ENCODE assay signal across 10 mouse cellular contexts in the genomic region with DNA sequence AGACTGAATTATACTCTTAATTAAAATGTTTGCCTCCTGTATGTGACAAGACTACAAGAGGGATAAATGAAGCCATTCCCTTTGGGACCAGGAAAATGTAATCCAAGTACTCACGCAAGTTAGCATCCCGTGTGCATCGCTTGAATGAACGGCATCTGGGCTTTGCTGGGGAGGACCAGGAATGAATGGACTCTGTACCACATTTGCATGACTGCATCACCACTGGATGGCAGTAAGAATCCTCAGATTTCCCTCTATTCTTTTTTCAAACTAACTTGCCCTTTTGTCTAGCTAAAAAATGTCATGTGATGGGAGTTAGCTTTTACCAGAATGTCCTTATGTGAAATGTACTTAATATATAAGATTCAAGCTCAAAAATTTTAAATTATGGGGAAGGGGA. TPM values are rescaled to one million over a fixed set of nuclear protein-coding genes. Genes with fewer than 3 reads are reported as not detected.
A peak's percentile ranks its signal among the peaks of the same experiment; 100 is the strongest.
DNase-seq lines count a peak whose midpoint lies in the region; ATAC-seq and TF ChIP-seq lines count a peak whose summit lies in the region.
"Had no signal": no experiment of that assay in that cellular context is flagged by ENCODE, and none has a peak within 500 bp of the region (broad histone marks: within the 10 kb centered on the region; RNA-seq: fewer than 3 reads in every experiment).

No protein-coding gene starts in this region.

- no peak overlapping the region for H3K9ac ChIP-seq in heart, postnatal 0 days (replicated peaks; ENCODE audit: low read depth, low read length)
- no peak overlapping the region for H3K9ac ChIP-seq in midbrain, embryonic 15.5 days
- no peak overlapping the region for H3K9ac ChIP-seq in midbrain, embryonic 16.5 days (ENCODE audit: low read depth, low read length)
- H3K9ac ChIP-seq: liver, embryonic 15.5 days; neural tube, embryonic 15.5 days had no signal

- no peaks in the 10 kb centered on the region for H3K4me1 ChIP-seq in heart, postnatal 0 days (ENCODE audit: control insufficient read depth, insufficient read depth)
- H3K4me1 ChIP-seq in heart, embryonic 10.5 days = no peaks in the 10 kb centered on the region
- no peaks in the 10 kb centered on the region for H3K4me1 ChIP-seq in midbrain, embryonic 15.5 days
- H3K4me1 ChIP-seq in midbrain, embryonic 16.5 days (ENCODE audit: control insufficient read depth, insufficient read depth, low read length) = no peaks in the 10 kb centered on the region
- H3K4me1 ChIP-seq in thymus, adult 2 months (replicated peaks; ENCODE audit: control insufficient read depth, insufficient read depth, low read length) = no peaks in the 10 kb centered on the region
- H3K4me1 ChIP-seq: liver, embryonic 15.5 days; neural tube, embryonic 15.5 days had no signal

- no peak overlapping the region for H3K27ac ChIP-seq in heart, postnatal 0 days (ENCODE audit: low read depth)
- H3K27ac ChIP-seq in heart, embryonic 10.5 days = no peak overlapping the region
- no peak overlapping the region for H3K27ac ChIP-seq in midbrain, embryonic 15.5 days
- H3K27ac ChIP-seq in midbrain, embryonic 16.5 days (ENCODE audit: low read length) = no peak overlapping the region
- H3K27ac ChIP-seq in thymus, adult 2 months (ENCODE audit: control insufficient read depth, insufficient read depth, low read length) = no peak overlapping the region
- H3K27ac ChIP-seq: liver, embryonic 15.5 days; neural tube, embryonic 15.5 days had no signal

- TF ChIP-seq EP300 in heart, postnatal 0 days (IDR thresholded peaks at IDR 0.05; ENCODE audit: low read depth) = no peak

- TF ChIP-seq CTCF in heart, postnatal 0 days (IDR thresholded peaks at IDR 0.05; ENCODE audit: low read depth) = peak; percentile 55
- no peak for TF ChIP-seq CTCF in thymus, adult 2 months (IDR thresholded peaks at IDR 0.05; ENCODE audit: borderline replicate concordance, control insufficient read depth, extremely low read depth, insufficient read depth, low read length, poor library complexity)

- H3K4me3 ChIP-seq in heart, postnatal 0 days (ENCODE audit: low read depth, low read length) = no peak overlapping the region
- H3K4me3 ChIP-seq in heart, embryonic 10.5 days = no peak overlapping the region
- H3K4me3 ChIP-seq in midbrain, embryonic 15.5 days = no peak overlapping the region
- H3K4me3 ChIP-seq in midbrain, embryonic 16.5 days (ENCODE audit: low read depth, low read length) = no peak overlapping the region
- H3K4me3 ChIP-seq in thymus, adult 2 months (ENCODE audit: control insufficient read depth, insufficient read depth, low read length) = no peak overlapping the region
- H3K4me3 ChIP-seq: liver, embryonic 15.5 days; neural tube, embryonic 15.5 days had no signal

- WGBS in heart, postnatal 0 days = 54% methylated on average over 4 of the region's 4 CpGs
- 63% methylated on average over 4 of the region's 4 CpGs for WGBS in heart, embryonic 10.5 days
- WGBS in midbrain, embryonic 15.5 days = 26% methylated on average over 4 of the region's 4 CpGs
- WGBS in midbrain, embryonic 16.5 days = 31% methylated on average over 4 of the region's 4 CpGs
- 61% methylated on average over 4 of the region's 4 CpGs for WGBS in thymus, adult 2 months

- H3K9me3 ChIP-seq in heart, postnatal 0 days (replicated peaks; ENCODE audit: control insufficient read depth, low read length) = no peaks in the 10 kb centered on the region
- no peaks in the 10 kb centered on the region for H3K9me3 ChIP-seq in heart, embryonic 10.5 days
- no peaks in the 10 kb centered on the region for H3K9me3 ChIP-seq in midbrain, embryonic 15.5 days
- no peaks in the 10 kb centered on the region for H3K9me3 ChIP-seq in midbrain, embryonic 16.5 days (replicated peaks; ENCODE audit: control insufficient read depth, low read length, poor library complexity, severe bottlenecking)
- H3K9me3 ChIP-seq: liver, embryonic 15.5 days; neural tube, embryonic 15.5 days had no signal

- TF ChIP-seq POLR2A in thymus, adult 2 months (IDR thresholded peaks at IDR 0.05; ENCODE audit: control insufficient read depth, extremely low read depth, insufficient read depth, low read length, poor library complexity) = no peak

- no peaks in the 10 kb centered on the region for H3K27me3 ChIP-seq in heart, postnatal 0 days (ENCODE audit: control insufficient read depth, insufficient read depth, low read length)
- no peaks in the 10 kb centered on the region for H3K27me3 ChIP-seq in heart, embryonic 10.5 days (ENCODE audit: insufficient read depth, poor library complexity, severe bottlenecking)
- H3K27me3 ChIP-seq in midbrain, embryonic 15.5 days (replicated peaks) = no peaks in the 10 kb centered on the region
- H3K27me3 ChIP-seq in midbrain, embryonic 16.5 days (ENCODE audit: control insufficient read depth, insufficient read depth, low read depth, low read length) = no peaks in the 10 kb centered on the region
- no peaks in the 10 kb centered on the region for H3K27me3 ChIP-seq in thymus, adult 2 months (ENCODE audit: control insufficient read depth, insufficient read depth, low read length)
- H3K27me3 ChIP-seq: liver, embryonic 15.5 days; neural tube, embryonic 15.5 days had no signal

- ATAC-seq in heart, postnatal 0 days (ENCODE audit: insufficient read depth, low read depth) = no peak
- 0 out of 2 replicates have a peak, but pooled peaks have one; percentile 27 for ATAC-seq in midbrain, embryonic 15.5 days (replicated peaks)
- no peak for ATAC-seq in midbrain, embryonic 16.5 days

- no peak overlapping the region for H3K4me2 ChIP-seq in heart, postnatal 0 days (ENCODE audit: low read depth, low read length)
- H3K4me2 ChIP-seq in midbrain, embryonic 15.5 days = no peak overlapping the region
- no peak overlapping the region for H3K4me2 ChIP-seq in midbrain, embryonic 16.5 days (ENCODE audit: low read length)
- H3K4me2 ChIP-seq: liver, embryonic 15.5 days; neural tube, embryonic 15.5 days had no signal

- H3K36me3 ChIP-seq in heart, postnatal 0 days (replicated peaks; ENCODE audit: control insufficient read depth, insufficient read depth, low read length) = no peaks in the 10 kb centered on the region
- H3K36me3 ChIP-seq in heart, embryonic 10.5 days = no peaks in the 10 kb centered on the region
- no peaks in the 10 kb centered on the region for H3K36me3 ChIP-seq in midbrain, embryonic 15.5 days (replicated peaks)
- H3K36me3 ChIP-seq in midbrain, embryonic 16.5 days (ENCODE audit: control insufficient read depth, insufficient read depth, low read length) = no peaks in the 10 kb centered on the region
- no peaks in the 10 kb centered on the region for H3K36me3 ChIP-seq in thymus, adult 2 months (ENCODE audit: control insufficient read depth, insufficient read depth, low read length)
- H3K36me3 ChIP-seq: liver, embryonic 15.5 days; neural tube, embryonic 15.5 days had no signal

- peak; percentile 30 for DNase-seq in heart, postnatal 0 days (ENCODE audit: low spot score)
- no peak for DNase-seq in heart, embryonic 10.5 days (ENCODE audit: low spot score)
- peak; percentile 10 for DNase-seq in embryo, embryonic 10.5 days (ENCODE audit: low spot score)
- peak; percentile 17 for DNase-seq in lung, postnatal 10 days
- no peak for DNase-seq in testis, postnatal 14 days (ENCODE audit: low spot score)
- DNase-seq in thymus, adult 2 months = no peak

RNA-seq across cellular contexts. Expression of gene Rasgrp3, which starts 29.3 kb away (rescaled TPM):
- total RNA-seq in heart, postnatal 0 days (2014; rRNA removed; ENCODE audit: low replicate concordance) = 18.7 and 23.5 TPM in 2 replicates
- polyA plus RNA-seq in heart, postnatal 0 days (2015; fragmentation: Nextera tagmentation; extraction: Ambion mirVana) = 15.5 and 17.2 TPM in 2 replicates
- polyA plus RNA-seq in heart, embryonic 10.5 days (2016; fragmentation: Nextera tagmentation; extraction: Ambion mirVana) = 15.4 and 18.5 TPM in 2 replicates
- 5.4 and 5.9 TPM in 2 replicates for polyA plus RNA-seq in midbrain, embryonic 15.5 days (2015; fragmentation: Nextera tagmentation; extraction: Ambion mirVana)
- 5.7 and 6.0 TPM in 2 replicates for polyA plus RNA-seq in midbrain, embryonic 16.5 days (2015; fragmentation: Nextera tagmentation; extraction: Ambion mirVana)
- 1.2 and 1.9 TPM in 2 replicates for polyA plus RNA-seq in thymus, adult 2 months (2012; rRNA removed)

Comparison
In these comparisons a context has a peak if more than half of its experiments do, and no peak if none do; other contexts are left out.
1. DNase-seq: peak in heart, postnatal 0 days (single experiment), embryo, embryonic 10.5 days (single experiment) and lung, postnatal 10 days (single experiment); none in heart, embryonic 10.5 days (single experiment), testis, postnatal 14 days (single experiment) and thymus, adult 2 months (single experiment).